Mouse (Mus musculus) megakaryocyte, embryonic 14.5 days (primary cell): ENCODE measurements around the gene Rnf114. TPM values are rescaled to one million over a fixed set of nuclear protein-coding genes. Genes with fewer than 3 reads are reported as not detected.

ENCODE experiments used
- H3K27me3 ChIP-seq: replicated peaks from 2 replicates; pipeline ENCODE3; 2012; ENCODE audit warnings: inconsistent platforms
- H3K36me3 ChIP-seq: replicated peaks from 2 replicates; pipeline ENCODE3; 2012; ENCODE audit warnings: low read length, inconsistent platforms, mixed read lengths
- H3K4me1 ChIP-seq: 2 replicates; pipeline ENCODE4 v1.6.1; 2012; ENCODE audit warnings: inconsistent platforms
- H3K4me3 ChIP-seq: replicated peaks from 2 replicates; pipeline ENCODE3; 2012; ENCODE audit warnings: moderate library complexity, mild to moderate bottlenecking, inconsistent platforms
- H3K9me3 ChIP-seq: 2 replicates; pipeline ENCODE4 v1.6.1; 2012; ENCODE audit warnings: inconsistent platforms
- FLI1 ChIP-seq: IDR thresholded peaks from 2 replicates; pipeline ENCODE4 v1.6.1; 2012; ENCODE audit warnings: low read length, inconsistent platforms, mixed read lengths
- GATA1 ChIP-seq: IDR thresholded peaks from 3 replicates; pipeline ENCODE4 v1.6.1; 2012; ENCODE audit warnings: mixed read lengths, low read length, inconsistent platforms, borderline replicate concordance
- polyA plus RNA-seq: library from polyadenylated mRNA; stranded (reverse); fragments of >175 nt; gene quantifications from 2 replicates; pipeline ENCODE4 v1.2.3, GENCODE M21; 2012; ENCODE audit warnings: low replicate concordance; ENCODE audit not compliant: insufficient read depth

The Rnf114 gene
- polyA plus RNA-seq, 1 experiment, result 26.3 TPM

DNA sequence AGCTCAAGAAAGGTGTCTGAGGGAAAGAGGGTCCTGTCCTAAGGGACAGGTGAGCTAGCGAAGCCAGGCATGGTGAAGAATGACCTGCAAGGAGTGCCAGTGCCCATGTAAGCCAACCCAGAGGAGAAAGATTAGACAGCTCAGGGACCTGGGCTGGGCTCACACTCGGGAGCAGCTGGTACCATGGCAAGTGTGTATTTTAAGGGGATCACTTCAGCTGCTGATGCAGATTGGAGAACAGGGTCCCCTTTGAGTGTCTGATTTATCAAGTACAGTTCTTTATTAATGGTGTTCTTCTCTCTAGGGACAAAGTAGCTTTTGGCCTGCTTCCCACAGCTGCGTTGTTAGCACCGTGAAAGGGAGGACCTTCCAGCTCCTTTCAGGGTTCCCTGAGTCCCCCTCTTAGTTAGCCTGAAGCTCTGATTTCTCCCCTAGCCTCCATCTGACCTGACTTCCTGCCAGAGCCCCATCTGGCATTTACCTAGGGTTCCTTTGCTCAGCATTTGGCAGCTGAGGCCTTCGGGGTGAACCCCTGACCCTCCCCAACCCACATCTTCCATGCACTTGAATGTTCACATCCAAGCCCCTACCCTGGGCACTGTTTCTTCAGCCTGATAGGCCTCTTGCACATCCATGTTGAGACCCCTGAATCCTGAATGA is 36.0 kb upstream of the Rnf114 start:
- H3K9me3 ChIP-seq, result no peaks in the 10 kb centered on the region
- no peaks in the 10 kb centered on the region for H3K27me3 ChIP-seq
- H3K4me3 ChIP-seq, result no peak overlapping the region
- H3K36me3 ChIP-seq, result peaks cover 84% of the 10 kb centered on the region
- no peak for TF ChIP-seq FLI1
- TF ChIP-seq GATA1, result no peak
- no peaks in the 10 kb centered on the region; the same call in 1 of the 2 replicates for H3K4me1 ChIP-seq

GRCm38 (mm10) chr2:167457213-167457612 is 35.2 kb upstream of the Rnf114 start:
- H3K27me3 ChIP-seq, result no peaks in the 10 kb centered on the region
- no peak overlapping the region for H3K4me3 ChIP-seq
- TF ChIP-seq GATA1 (no peak), FLI1 (no peak)
- H3K36me3 ChIP-seq, result peaks cover 87% of the 10 kb centered on the region
- no peaks in the 10 kb centered on the region for H3K9me3 ChIP-seq
- no peaks in the 10 kb centered on the region; the same call in 1 of the 2 replicates for H3K4me1 ChIP-seq

DNA sequence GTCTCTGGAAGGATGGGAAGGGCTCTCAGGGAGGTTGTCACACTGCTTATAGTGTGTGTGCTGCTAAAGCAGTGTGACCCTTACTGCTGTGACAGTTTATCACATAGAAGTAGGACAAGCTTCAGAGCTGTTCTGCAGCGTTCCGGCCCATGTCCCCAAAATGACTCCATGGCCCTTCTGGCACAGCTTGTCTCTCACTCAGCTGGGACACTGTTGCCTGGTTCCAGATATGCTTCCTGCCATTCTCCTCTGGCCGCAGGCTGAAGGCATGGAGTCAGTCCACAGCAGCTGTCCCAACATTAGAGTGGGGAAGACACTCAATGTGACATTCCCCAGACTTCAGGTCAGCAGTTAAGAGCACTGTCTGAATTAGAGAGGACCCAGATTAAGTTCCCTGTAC is 33.9 kb upstream of the Rnf114 start:
- Histone ChIP-seq H3K4me1 (no peaks in the 10 kb centered on the region; the same call in 1 of the 2 replicates), H3K36me3 (peaks cover 88% of the 10 kb centered on the region), H3K27me3 (no peaks in the 10 kb centered on the region)

GRCm38 (mm10) chr2:167459071-167459865 is 33.2 kb upstream of the Rnf114 start:
- no peak overlapping the region for H3K4me3 ChIP-seq
- H3K27me3 ChIP-seq, result no peaks in the 10 kb centered on the region
- peaks cover 86% of the 10 kb centered on the region for H3K36me3 ChIP-seq
- TF ChIP-seq FLI1 (no peak), GATA1 (no peak)
- no peaks in the 10 kb centered on the region; the same call in 1 of the 2 replicates for H3K4me1 ChIP-seq
- no peaks in the 10 kb centered on the region for H3K9me3 ChIP-seq

More for the DNA sequence above, 33.9 kb upstream of the Rnf114 start:
- TF ChIP-seq GATA1 (no peak), FLI1 (no peak)
- H3K4me3 ChIP-seq, result no peak overlapping the region
- H3K9me3 ChIP-seq, result no peaks in the 10 kb centered on the region

- TF ChIP-seq GATA1 (no peak), FLI1 (no peak)
- peaks cover 5% of the 10 kb centered on the region; the same call in 1 of the 2 replicates for H3K4me1 ChIP-seq
- H3K36me3 ChIP-seq, result peaks cover 89% of the 10 kb centered on the region
- H3K9me3 ChIP-seq, result no peaks in the 10 kb centered on the region
- no peak overlapping the region for H3K4me3 ChIP-seq
- no peaks in the 10 kb centered on the region for H3K27me3 ChIP-seq
Observed at GRCm38 (mm10) chr2:167462954-167463353, 29.5 kb upstream of the Rnf114 start.

- Histone ChIP-seq H3K4me1 (peaks cover 5% of the 10 kb centered on the region; the same call in 1 of the 2 replicates), H3K36me3 (peaks cover 89% of the 10 kb centered on the region), H3K9me3 (no peaks in the 10 kb centered on the region), H3K4me3 (no peak overlapping the region), H3K27me3 (no peaks in the 10 kb centered on the region)
- no peak for TF ChIP-seq GATA1
- no peak for TF ChIP-seq FLI1
Observed at GRCm38 (mm10) chr2:167463802-167464201, 28.6 kb upstream of the Rnf114 start.

GRCm38 (mm10) chr2:167465951-167466350 is 26.5 kb upstream of the Rnf114 start:
- Histone ChIP-seq H3K4me3 (no peak overlapping the region), H3K36me3 (peaks cover 91% of the 10 kb centered on the region), H3K9me3 (no peaks in the 10 kb centered on the region), H3K27me3 (no peaks in the 10 kb centered on the region), H3K4me1 (peaks cover 5% of the 10 kb centered on the region; the same call in 1 of the 2 replicates)
- no peak for TF ChIP-seq GATA1
- TF ChIP-seq FLI1, result no peak

DNA sequence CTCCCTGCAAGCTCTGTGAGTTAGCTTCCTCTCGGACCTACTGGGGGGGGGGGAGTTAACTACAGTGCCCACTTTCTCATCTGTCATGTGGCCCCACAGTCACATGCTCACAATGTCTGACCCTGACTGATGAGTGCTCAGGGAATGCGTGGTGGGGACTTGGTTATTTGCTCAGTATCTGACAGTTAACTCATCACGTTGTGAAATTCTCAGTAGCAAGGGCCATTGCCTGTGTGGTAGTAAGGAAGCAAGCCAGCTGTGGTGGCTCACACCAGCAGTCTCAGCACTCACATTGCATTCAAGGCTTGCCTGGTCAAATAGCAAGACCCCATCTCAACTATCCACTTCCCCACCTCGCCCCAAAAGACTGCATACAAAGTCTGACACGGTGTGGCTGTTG is 25.2 kb upstream of the Rnf114 start:
- H3K4me3 ChIP-seq, result no peak overlapping the region
- peaks cover 5% of the 10 kb centered on the region; the same call in 1 of the 2 replicates for H3K4me1 ChIP-seq
- H3K27me3 ChIP-seq, result no peaks in the 10 kb centered on the region
- TF ChIP-seq FLI1, result no peak
- no peak for TF ChIP-seq GATA1
- H3K36me3 ChIP-seq, result peaks cover 94% of the 10 kb centered on the region
- no peaks in the 10 kb centered on the region for H3K9me3 ChIP-seq

DNA sequence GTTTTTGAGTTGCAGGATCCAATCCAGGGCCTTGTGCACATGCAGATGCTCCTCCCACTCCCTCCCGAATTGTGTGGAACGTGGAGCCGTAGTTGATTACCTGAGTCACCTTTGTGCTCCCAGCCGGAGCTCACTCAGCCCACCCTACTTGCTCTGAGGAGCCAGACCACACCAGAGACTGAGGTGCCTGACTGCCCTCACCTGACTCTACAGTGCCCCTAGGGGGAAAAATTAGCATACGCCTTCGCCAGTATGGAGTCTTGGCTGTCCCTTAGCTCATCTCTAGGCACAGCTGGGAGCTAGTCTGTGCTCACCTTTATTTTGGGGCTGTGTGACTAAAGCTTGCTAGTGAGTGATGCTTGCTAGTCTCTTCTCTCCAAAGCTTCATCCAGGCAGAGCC is 24.0 kb upstream of the Rnf114 start:
- Histone ChIP-seq H3K4me3 (no peak overlapping the region), H3K36me3 (peaks cover 95% of the 10 kb centered on the region), H3K9me3 (no peaks in the 10 kb centered on the region), H3K4me1 (peaks cover 5% of the 10 kb centered on the region; the same call in 1 of the 2 replicates), H3K27me3 (no peaks in the 10 kb centered on the region)
- TF ChIP-seq FLI1, result no peak

DNA sequence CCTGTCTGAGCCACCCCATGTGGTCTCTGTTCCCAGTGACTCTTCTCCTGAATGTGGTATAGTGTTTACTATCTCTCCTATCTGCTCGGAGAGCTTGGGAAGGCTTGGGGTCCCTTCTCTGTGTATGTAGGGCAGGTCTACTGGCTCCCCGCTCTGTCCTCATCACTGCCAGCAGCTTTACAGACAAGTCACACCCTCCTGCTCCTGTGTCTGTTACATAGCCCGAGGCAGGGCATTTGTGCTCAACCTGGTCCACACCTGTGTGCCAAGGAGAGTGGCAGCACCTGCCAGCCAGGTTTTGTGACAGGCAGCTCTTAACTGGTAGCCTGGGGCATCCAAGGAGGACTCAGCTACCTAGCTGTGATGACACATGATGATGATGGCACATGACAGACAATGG is 21.8 kb upstream of the Rnf114 start:
- H3K36me3 ChIP-seq, result peaks cover 97% of the 10 kb centered on the region
- H3K9me3 ChIP-seq, result no peaks in the 10 kb centered on the region
- H3K4me3 ChIP-seq, result no peak overlapping the region
- peaks cover 5% of the 10 kb centered on the region; the same call in 1 of the 2 replicates for H3K4me1 ChIP-seq
- H3K27me3 ChIP-seq, result no peaks in the 10 kb centered on the region
- no peak for TF ChIP-seq GATA1
